1 mouse cellular context compared by ENCODE assay signal in genomic region chr2:3475746-3476251, GRCm38 (mm10).
TF ChIP-seq lines count a peak whose summit lies in the region.

No protein-coding gene starts in this region.

TF ChIP-seq in CH12.LX, 34 proteins besides CTCF, POLR2A, EP300 and RAD21:
- no peak for TF ChIP-seq PAX5 (IDR thresholded peaks at IDR 0.05; ENCODE audit: low read length)
- no peak for TF ChIP-seq ETS1 (conservative IDR thresholded peaks at IDR 0.05; ENCODE audit: low read depth, low read length)
- no peak for TF ChIP-seq UBTF (IDR thresholded peaks at IDR 0.05; ENCODE audit: low read depth, low read length)
- TF ChIP-seq MAFK (IDR thresholded peaks at IDR 0.05; ENCODE audit: insufficient replicate concordance, low read length), result no peak
- peak; percentile 88 for TF ChIP-seq BHLHE40 (IDR thresholded peaks at IDR 0.05; ENCODE audit: low read depth, low read length)
- no peak for TF ChIP-seq SIN3A (IDR thresholded peaks at IDR 0.05; ENCODE audit: low read length)
- TF ChIP-seq KAT2A (IDR thresholded peaks at IDR 0.05; ENCODE audit: insufficient replicate concordance, low read length), result no peak
- no peak for TF ChIP-seq ZKSCAN1 (IDR thresholded peaks at IDR 0.05; ENCODE audit: borderline replicate concordance, low read depth, low read length)
- TF ChIP-seq MYC (IDR thresholded peaks at IDR 0.05; ENCODE audit: low read depth, low read length), result no peak
- no peak for TF ChIP-seq HCFC1 (IDR thresholded peaks at IDR 0.05; ENCODE audit: low read depth, low read length)
- no peak for TF ChIP-seq NRF1 (IDR thresholded peaks at IDR 0.05; ENCODE audit: low read depth, low read length)
- TF ChIP-seq IRF4 (IDR thresholded peaks at IDR 0.05; ENCODE audit: low read depth, low read length), result 0 out of 2 replicates have a peak, but pooled peaks have one; percentile 6
- TF ChIP-seq POLR2AphosphoS2 (IDR thresholded peaks at IDR 0.05; ENCODE audit: low read depth, low read length), result no peak
- no peak for TF ChIP-seq RCOR1 (conservative IDR thresholded peaks at IDR 0.05; ENCODE audit: low read depth, low read length)
- no peak for TF ChIP-seq MAZ (IDR thresholded peaks at IDR 0.05; ENCODE audit: low read depth, low read length)
- no peak for TF ChIP-seq MXI1 (IDR thresholded peaks at IDR 0.05; ENCODE audit: low read depth, low read length)
- no peak for TF ChIP-seq USF2 (conservative IDR thresholded peaks at IDR 0.05; ENCODE audit: low read depth, low read length)
